Mouse (Mus musculus) B cell, adult 62 days (primary cell): Measurements from ENCODE around the gene Tle3. TPM values are rescaled to one million over a fixed set of nuclear protein-coding genes. Genes with fewer than 3 reads are reported as not detected.

Source experiments
- total RNA-seq: library from RNA; stranded (reverse); gene quantifications from 4 replicates; pipeline ENCODE4 v1.2.4, GENCODE M21; 2023

The Tle3 gene
- total RNA-seq: 171 to 193 TPM (median 190 TPM) in 4 replicates

GRCm38 (mm10) chr9:61371755-61372509 lies at the start of gene Tle3:
TSS of gene Tle3 (plus strand) at chr9:61372366.

